Mouse (Mus musculus) E14TG2a.4 (cell line): Measurements from ENCODE around the gene Sox9.

ENCODE experiments used
- CTCF ChIP-seq: conservative IDR thresholded peaks from 2 replicates; pipeline ENCODE4 v1.5.1; 2014; ENCODE audit warnings: low read length
- POU5F1 ChIP-seq: IDR thresholded peaks from 2 replicates; pipeline ENCODE4 v1.6.1; 2014; ENCODE audit warnings: low read length, borderline replicate concordance

GRCm38 (mm10) chr11:112779762-112780161 is 2.3 kb upstream of the Sox9 start:
- TF ChIP-seq CTCF (peak; percentile 79), POU5F1 (no peak)
